Mouse (Mus musculus) adrenal gland, adult 18-20 months (tissue): ENCODE data around the gene Bub3. TPM values are rescaled to one million over a fixed set of nuclear protein-coding genes. Genes with fewer than 3 reads are reported as not detected.

ENCODE experiments used
- DNase-seq, 2 experiments: peaks; one replicate each; pipeline ENCODE4 v3.0.0; 2021 to 2022; ENCODE audit warnings: low spot score in 2 of 2
- long read RNA-seq, 2 experiments: library from polyadenylated mRNA; stranded (forward); transcript quantifications; one replicate each; pipeline ENCODE4 v2.0.0; 2021
- total RNA-seq, 2 experiments: library from RNA; stranded (reverse); gene quantifications; 1 replicate in 1 of 2; 2 replicates in 1 of 2; pipeline ENCODE4 v1.2.3; 2021

Bub3 gene
- total RNA-seq, result 10 to 100 TPM; 57.0 to 69.0 TPM
- long read RNA-seq, experiment 1, transcript Bub3-201 (8 exons, 2,218 nt), result major isoform, 69 of 76 reads
- long read RNA-seq, experiment 1, partial matches to known transcripts, result 0 of 76 reads
- long read RNA-seq, experiment 1, other reads (novel, unspliced or antisense), result 7 of 76 reads
- long read RNA-seq, experiment 2, transcript Bub3-201 (8 exons, 2,218 nt), result major isoform, 197 of 207 reads
- long read RNA-seq, experiment 2, partial matches to known transcripts, result 5 of 207 reads
- long read RNA-seq, experiment 2, other reads (novel, unspliced or antisense), result 4 of 207 reads

- DNase-seq, result peak; percentile 78 to 83
Observed at GRCm38 (mm10) chr7:131559986-131560696, at the start of gene Bub3. Bub3 (plus strand) TSS chr7:131560222.

GRCm38 (mm10) chr7:131539979-131540378, 20.0 kb upstream of the Bub3 start:
- peak; percentile 87 to 88 for DNase-seq

DNA sequence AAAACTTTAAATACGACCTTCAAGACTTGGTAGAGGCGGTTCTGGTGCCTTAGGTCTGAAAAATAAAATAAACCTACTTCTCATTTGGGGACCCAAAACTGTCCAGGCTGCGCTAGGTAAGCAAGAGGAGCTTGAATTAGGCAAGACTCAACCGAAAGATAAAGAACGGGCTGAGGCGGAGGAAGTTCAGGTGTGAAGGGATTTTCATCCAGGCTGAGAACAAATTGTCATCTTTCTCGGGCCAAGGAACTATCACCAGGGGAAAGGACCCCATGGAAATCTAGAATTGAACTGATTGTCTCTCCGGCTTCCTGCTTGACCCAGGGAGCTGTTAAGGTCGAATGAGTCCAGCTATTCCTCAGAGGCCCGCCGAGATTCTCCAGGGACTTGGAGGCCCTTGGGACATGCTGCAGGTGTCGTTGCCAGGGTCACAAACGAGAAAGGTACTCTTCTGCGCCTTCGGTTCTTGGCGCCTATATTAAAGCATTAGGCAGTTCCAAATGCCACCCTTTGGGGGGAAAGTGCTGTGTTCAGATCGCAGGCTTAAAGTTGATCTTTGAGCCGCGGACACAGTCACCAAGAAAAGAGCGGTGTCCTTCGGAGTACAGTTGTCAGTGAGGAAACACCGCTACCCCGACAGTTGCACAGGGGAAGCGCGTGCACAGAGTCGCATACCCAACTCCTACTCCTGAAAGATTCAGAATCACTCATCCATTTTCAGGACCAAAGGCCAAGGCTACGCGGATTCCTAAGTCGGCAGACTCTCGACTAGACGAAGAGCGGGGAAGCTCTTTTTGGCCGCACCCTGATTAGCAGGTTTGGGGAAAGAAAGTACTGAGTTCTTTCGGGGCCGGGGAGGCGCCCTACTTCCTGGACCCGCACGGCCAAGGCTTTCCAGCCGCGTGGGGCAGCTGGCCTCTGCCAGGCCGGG, 18.6 kb upstream of the Bub3 start:
- DNase-seq, result no peak

- peak in 1 of 2 experiments; percentile 22 for DNase-seq
Observed at GRCm38 (mm10) chr7:131542115-131542871, 17.7 kb upstream of the Bub3 start, which contains the start of gene Hmx3. Hmx3 (plus strand) TSS chr7:131542867.

- DNase-seq, result peak in 1 of 2 experiments; percentile 22
Observed at GRCm38 (mm10) chr7:131542872-131543622, 17.0 kb upstream of the Bub3 start.

DNA sequence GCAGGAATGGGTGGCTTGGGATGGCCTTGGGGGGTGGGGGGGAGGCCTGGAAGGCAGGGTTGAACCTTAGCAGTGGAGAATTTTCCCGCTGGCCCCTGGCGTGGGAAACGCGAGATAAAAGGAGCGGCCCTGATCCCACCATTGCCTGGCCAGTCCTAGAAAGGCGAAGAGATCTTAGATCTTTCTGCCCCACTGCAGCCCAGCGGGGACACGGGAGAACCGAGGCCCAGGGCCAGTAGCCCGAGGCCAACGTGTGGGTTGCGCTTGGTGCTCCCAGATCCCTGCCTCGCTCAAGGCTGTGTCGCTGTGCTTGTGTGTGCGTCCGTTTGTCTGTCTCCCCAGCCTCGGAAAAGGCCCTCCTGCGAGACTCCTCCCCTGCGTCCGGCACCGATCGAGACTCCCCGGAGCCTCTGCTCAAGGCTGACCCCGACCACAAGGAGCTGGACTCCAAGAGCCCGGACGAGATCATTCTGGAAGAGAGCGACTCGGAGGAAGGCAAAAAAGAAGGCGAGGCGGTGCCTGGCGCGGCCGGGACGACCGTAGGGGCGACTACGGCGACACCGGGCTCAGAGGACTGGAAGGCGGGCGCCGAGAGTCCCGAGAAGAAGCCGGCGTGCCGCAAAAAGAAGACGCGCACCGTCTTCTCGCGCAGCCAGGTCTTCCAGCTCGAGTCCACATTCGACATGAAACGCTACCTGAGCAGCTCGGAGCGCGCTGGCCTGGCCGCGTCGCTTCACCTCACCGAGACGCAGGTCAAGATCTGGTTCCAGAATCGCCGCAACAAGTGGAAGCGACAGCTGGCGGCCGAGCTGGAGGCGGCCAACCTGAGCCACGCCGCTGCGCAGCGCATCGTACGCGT, 16.2 kb upstream of the Bub3 start:
- no peak for DNase-seq

DNA sequence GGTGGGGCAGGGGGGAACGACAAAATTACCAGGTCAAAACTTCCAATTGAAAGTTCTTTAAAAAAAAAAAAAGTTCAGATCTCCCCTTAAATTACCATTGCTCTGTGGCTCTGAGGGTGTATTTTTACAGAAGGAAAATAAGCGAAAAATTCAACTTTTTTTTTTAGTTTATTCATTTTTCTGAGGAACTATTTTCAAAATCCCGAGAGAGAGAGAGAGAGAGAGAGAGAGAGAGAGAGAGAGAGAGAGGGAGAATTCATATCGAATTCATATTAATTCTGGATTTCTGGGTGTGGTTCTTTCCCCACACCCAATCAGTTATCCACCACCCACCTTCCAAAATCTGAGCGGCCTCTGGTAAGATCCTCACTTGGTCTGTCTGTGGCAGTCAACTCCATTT, 15.2 kb upstream of the Bub3 start:
- DNase-seq, result no peak

DNA sequence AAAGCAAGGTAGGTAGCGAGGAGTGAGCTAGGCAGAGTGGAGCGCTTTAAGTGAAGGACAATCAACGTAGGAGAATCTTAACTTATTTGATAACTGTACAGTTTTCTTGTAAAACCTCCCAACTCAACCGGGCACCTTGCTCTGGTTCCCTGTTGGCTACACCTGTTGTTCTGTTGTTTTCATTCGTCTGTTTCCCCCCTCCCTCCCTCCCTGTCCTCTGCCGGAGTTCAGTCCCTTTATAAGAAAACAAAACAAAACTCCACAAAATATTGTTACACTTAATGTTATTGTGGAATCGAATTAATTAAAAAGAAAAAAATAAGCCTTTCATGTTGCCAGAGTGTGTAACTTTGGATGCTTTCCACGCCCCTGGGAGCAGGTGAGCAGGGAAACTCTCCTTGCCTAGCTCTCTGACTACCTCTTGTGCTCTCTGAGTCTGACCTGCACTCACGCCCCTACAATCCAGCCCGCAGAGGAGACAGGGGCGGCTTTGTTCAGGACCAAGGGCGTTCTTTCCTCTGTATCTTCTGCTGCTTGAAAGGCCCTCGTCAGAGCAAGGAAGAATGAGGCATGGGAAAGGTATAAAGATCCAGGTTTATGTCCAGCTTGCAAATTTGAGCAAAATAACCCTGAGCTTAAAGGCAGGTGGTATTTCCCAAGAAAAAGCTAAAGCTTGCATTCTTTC, 14.2 kb upstream of the Bub3 start:
- DNase-seq, result no peak

- no peak for DNase-seq
Observed at GRCm38 (mm10) chr7:131546423-131546822, 13.6 kb upstream of the Bub3 start.

DNA sequence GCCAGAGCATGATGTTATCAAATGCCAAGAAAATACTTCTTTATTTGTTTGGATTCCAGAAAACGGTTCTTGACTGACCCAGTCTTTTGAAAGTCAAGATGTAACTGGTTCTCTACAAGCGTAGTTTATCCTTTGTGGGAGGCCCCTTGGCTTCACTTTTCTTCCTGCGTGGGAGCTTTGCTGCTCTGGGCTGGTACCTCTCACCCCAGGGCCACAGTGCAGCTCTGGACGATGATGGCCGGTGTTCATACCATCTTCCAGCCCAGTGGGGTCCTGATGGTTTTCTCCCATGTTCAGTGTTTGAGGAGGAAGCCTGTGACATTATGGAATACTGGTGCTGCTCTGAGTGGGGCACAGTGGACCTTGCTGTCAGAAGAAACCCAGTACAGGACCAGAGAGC, 12.5 kb upstream of the Bub3 start:
- no peak for DNase-seq

DNA sequence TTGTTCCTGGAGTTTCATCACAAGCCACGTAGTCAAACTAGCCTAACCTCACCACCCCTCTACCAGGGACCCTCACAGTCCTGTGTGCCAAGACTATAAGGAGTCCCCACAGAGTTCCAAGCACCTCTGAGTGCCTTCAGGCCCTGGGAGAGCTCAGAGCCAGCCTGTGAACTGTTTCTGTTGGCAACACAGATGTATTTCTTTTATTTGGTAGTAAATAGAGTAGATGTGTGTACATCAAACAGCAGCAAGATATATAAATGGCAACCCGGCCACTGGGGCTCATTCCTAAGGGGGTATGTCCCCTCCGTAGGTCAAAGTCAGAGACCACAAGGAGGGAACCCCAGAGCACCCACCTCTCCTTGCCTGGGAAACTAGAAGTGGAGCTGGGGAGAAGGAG, 11.5 kb upstream of the Bub3 start, which contains the start of gene Hmx2:
Hmx2 (plus strand) TSS at position 301 of the 400 bp plus-strand sequence.
- DNase-seq, result no peak

DNA sequence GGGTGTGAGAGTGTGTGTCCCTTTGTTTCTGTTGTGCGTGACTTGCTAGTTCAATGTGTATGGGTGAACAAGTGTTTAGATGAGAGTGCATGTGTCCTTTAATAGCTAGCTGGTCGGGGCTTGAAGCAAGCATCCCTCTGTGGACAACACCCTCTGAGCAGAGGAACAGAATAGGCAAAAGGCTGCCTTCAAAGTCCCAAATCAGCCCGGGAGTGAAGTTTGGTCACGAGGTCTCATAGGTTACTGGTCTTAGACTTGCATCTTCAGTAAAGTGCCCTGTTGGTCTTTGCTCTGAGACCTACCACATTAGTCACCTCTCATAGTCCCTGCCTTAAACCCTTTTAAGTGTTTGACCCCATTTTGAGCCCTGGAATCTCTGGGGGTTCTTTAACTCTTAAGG, 8.6 kb upstream of the Bub3 start:
- no peak for DNase-seq

GRCm38 (mm10) chr7:131551931-131552741, 7.9 kb upstream of the Bub3 start:
- DNase-seq, result no peak

DNA sequence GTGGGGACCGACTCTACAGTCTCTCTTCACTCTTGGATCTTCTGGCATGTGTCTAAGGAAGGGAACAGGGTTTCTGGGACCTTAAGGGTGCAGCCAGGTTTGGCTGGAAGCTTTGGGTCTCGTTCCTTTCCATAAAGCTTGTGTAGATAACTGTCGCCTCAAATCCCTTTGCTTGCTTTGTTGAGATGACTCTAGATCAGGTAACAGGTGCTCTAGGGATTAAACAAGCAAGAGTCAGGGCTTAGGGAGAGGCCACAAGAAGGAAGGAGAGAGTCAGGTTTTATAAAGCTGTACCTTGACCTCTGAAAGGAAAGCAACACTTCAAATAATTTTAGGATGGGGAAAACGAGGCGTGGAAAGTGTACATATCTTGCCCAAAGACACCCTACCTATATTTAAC, 7.2 kb upstream of the Bub3 start:
- no peak for DNase-seq

DNA sequence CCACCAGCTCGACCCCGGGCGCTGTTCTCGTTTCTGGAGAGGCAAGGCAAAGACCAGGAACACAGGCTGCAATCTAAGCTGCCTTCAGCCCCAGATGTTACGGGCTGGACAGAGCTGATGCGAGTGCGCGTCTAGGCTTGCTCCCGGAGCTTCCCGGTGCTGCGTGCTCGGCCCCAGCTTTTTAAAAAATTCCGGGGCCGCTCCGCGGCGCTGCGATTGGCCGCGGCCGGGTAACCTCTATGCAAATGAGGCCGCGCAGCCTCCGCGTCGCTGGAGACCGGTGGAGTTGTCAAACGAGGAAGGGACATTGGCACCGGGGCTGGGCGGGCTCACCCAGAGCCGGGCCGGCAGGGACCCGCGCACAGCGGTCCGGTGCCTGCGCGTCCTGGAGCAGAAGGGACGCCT, 6.2 kb upstream of the Bub3 start:
- DNase-seq, result peak in 1 of 2 experiments; percentile 28

GRCm38 (mm10) chr7:131554341-131555180, 5.5 kb upstream of the Bub3 start:
- no peak for DNase-seq
